Comparison of ENCODE assay signal across 8 mouse cellular contexts in the genomic region with DNA sequence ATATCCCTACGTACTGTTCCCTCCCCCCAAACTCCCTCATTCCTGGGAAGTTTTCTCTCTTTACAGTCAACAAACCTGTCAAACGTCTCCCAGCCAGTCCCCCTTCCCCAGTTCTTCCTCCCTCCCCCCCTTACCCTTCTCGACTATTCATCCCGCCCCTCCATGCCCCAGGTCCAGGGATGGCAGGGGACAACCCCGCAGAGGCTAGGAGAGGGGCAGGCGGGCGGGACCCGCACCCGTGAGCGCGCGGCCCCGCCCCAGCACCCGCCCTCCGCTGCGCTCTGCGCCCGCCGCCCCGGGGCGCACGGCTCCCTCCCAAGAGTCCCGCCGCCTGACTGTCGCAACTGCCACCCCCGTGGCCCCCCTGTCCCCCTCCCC. TPM values are rescaled to one million over a fixed set of nuclear protein-coding genes. Genes with fewer than 3 reads are reported as not detected.
DNase-seq lines count a peak whose midpoint lies in the region; ATAC-seq lines count a peak whose summit lies in the region.

No protein-coding gene starts in this region.

- H3K4me3 ChIP-seq in heart, embryonic 12.5 days = peak overlapping the region; percentile 55
- H3K4me3 ChIP-seq in brown adipose tissue, adult 24 weeks (ENCODE audit: insufficient read depth, low read depth, low read length) = peak overlapping the region; percentile 14; the same call in 1 of the 2 replicates
- H3K4me3 ChIP-seq in hindbrain, embryonic 15.5 days = peak overlapping the region; percentile 45
- peak overlapping the region; percentile 46 for H3K4me3 ChIP-seq in midbrain, embryonic 15.5 days

- peaks cover 29% of the 10 kb centered on the region for H3K4me1 ChIP-seq in heart, embryonic 12.5 days (replicated peaks)
- H3K4me1 ChIP-seq in brown adipose tissue, adult 24 weeks (ENCODE audit: control insufficient read depth, insufficient read depth, insufficient read length, low read length) = no peaks in the 10 kb centered on the region; the same call in 1 of the 2 replicates
- peaks cover 29% of the 10 kb centered on the region for H3K4me1 ChIP-seq in hindbrain, embryonic 15.5 days (replicated peaks)
- H3K4me1 ChIP-seq in midbrain, embryonic 15.5 days = peaks cover 33% of the 10 kb centered on the region

- H3K36me3 ChIP-seq in heart, embryonic 12.5 days = no peaks in the 10 kb centered on the region
- H3K36me3 ChIP-seq in hindbrain, embryonic 15.5 days = no peaks in the 10 kb centered on the region
- no peaks in the 10 kb centered on the region for H3K36me3 ChIP-seq in midbrain, embryonic 15.5 days (replicated peaks)

- H3K9ac ChIP-seq in heart, embryonic 12.5 days = peak overlapping the region; percentile 67
- peak overlapping the region; percentile 17 for H3K9ac ChIP-seq in hindbrain, embryonic 15.5 days
- peak overlapping the region; percentile 43; the same call in 1 of the 2 replicates for H3K9ac ChIP-seq in midbrain, embryonic 15.5 days

- peaks cover 90% of the 10 kb centered on the region for H3K27me3 ChIP-seq in heart, embryonic 12.5 days (replicated peaks)
- peaks cover 86% of the 10 kb centered on the region for H3K27me3 ChIP-seq in hindbrain, embryonic 15.5 days
- H3K27me3 ChIP-seq in midbrain, embryonic 15.5 days (replicated peaks) = peaks cover 86% of the 10 kb centered on the region

- H3K27ac ChIP-seq in heart, embryonic 12.5 days (ENCODE audit: poor library complexity, severe bottlenecking) = no peak overlapping the region
- H3K27ac ChIP-seq in brown adipose tissue, adult 24 weeks (replicated peaks; ENCODE audit: low read depth, low read length) = no peak overlapping the region
- H3K27ac ChIP-seq in hindbrain, embryonic 15.5 days (replicated peaks) = no peak overlapping the region
- H3K27ac ChIP-seq in midbrain, embryonic 15.5 days = no peak overlapping the region

- WGBS in heart, embryonic 12.5 days = 1% methylated on average over 21 of the region's 26 CpGs
- 4% methylated on average over 17 of the region's 26 CpGs for WGBS in hindbrain, embryonic 15.5 days
- WGBS in midbrain, embryonic 15.5 days = 1% methylated on average over 18 of the region's 26 CpGs

- H3K9me3 ChIP-seq in heart, embryonic 12.5 days (replicated peaks) = no peaks in the 10 kb centered on the region
- H3K9me3 ChIP-seq in hindbrain, embryonic 15.5 days = no peaks in the 10 kb centered on the region
- no peaks in the 10 kb centered on the region for H3K9me3 ChIP-seq in midbrain, embryonic 15.5 days

- peak overlapping the region; percentile 94 for H3K4me2 ChIP-seq in heart, embryonic 12.5 days
- peak overlapping the region; percentile 94 for H3K4me2 ChIP-seq in hindbrain, embryonic 15.5 days
- H3K4me2 ChIP-seq in midbrain, embryonic 15.5 days = peak overlapping the region; percentile 94

- no peak for DNase-seq in heart, adult 18-20 months
- no peak for DNase-seq in gastrocnemius, adult 18-20 months (ENCODE audit: low spot score)
- DNase-seq in frontal cortex, postnatal 14 days (ENCODE audit: low spot score in 2 of 2) = no peak
- DNase-seq in spleen, postnatal 4 days (ENCODE audit: low spot score in 2 of 2) = no peak

- no peak for ATAC-seq in heart, embryonic 12.5 days (ENCODE audit: insufficient number of reproducible peaks, low FRiP score)
- no peak for ATAC-seq in hindbrain, embryonic 15.5 days (ENCODE audit: low FRiP score, low read depth)
- no peak for ATAC-seq in midbrain, embryonic 15.5 days (replicated peaks)

RNA-seq across cellular contexts. Expression of a gene that starts 0.2 kb away (rescaled TPM):
- 0.41 and 1.3 TPM in 2 replicates for polyA plus RNA-seq in heart, embryonic 12.5 days (2016; fragmentation: Nextera tagmentation; extraction: Ambion mirVana)
- total RNA-seq in heart, adult 18-20 months (2021) = under 1 TPM; 0.18 to 0.30 TPM
- not detected in 2 replicates for polyA plus RNA-seq in brown adipose tissue, adult 24 weeks (2012; ENCODE audit: insufficient read depth, insufficient read length, missing spikeins)
- 4.7 and 7.0 TPM in 2 replicates for polyA plus RNA-seq in hindbrain, embryonic 15.5 days (2015; fragmentation: Nextera tagmentation; extraction: Ambion mirVana)
- 5.6 and 7.2 TPM in 2 replicates for polyA plus RNA-seq in midbrain, embryonic 15.5 days (2015; fragmentation: Nextera tagmentation; extraction: Ambion mirVana)
- under 1 TPM; 0.45 to 0.50 TPM for total RNA-seq in gastrocnemius, adult 18-20 months (2021)

RNA-seq across cellular contexts. Expression of a gene that starts 19.9 kb away (rescaled TPM):
- polyA plus RNA-seq in heart, embryonic 12.5 days (2016; fragmentation: Nextera tagmentation; extraction: Ambion mirVana) = 0.28 TPM in 1 of 2 replicates, not detected in the other
- not detected for total RNA-seq in heart, adult 18-20 months (2021)
- polyA plus RNA-seq in brown adipose tissue, adult 24 weeks (2012; ENCODE audit: insufficient read depth, insufficient read length, missing spikeins) = not detected in 2 replicates
- 0.57 and 0.69 TPM in 2 replicates for polyA plus RNA-seq in hindbrain, embryonic 15.5 days (2015; fragmentation: Nextera tagmentation; extraction: Ambion mirVana)
- polyA plus RNA-seq in midbrain, embryonic 15.5 days (2015; fragmentation: Nextera tagmentation; extraction: Ambion mirVana) = 0.34 and 0.37 TPM in 2 replicates
- total RNA-seq in gastrocnemius, adult 18-20 months (2021) = under 1 TPM; 0.11 to 0.14 TPM

RNA-seq across cellular contexts. Expression of a gene that starts 22.4 kb away (rescaled TPM):
- polyA plus RNA-seq in heart, embryonic 12.5 days (2016; fragmentation: Nextera tagmentation; extraction: Ambion mirVana) = 6.0 and 7.2 TPM in 2 replicates
- 1 to 10 TPM; 1.4 to 1.7 TPM for total RNA-seq in heart, adult 18-20 months (2021)
- 0.59 and 1.3 TPM in 2 replicates for polyA plus RNA-seq in brown adipose tissue, adult 24 weeks (2012; ENCODE audit: insufficient read depth, insufficient read length, missing spikeins)
- not detected in 2 replicates for polyA plus RNA-seq in hindbrain, embryonic 15.5 days (2015; fragmentation: Nextera tagmentation; extraction: Ambion mirVana)
- polyA plus RNA-seq in midbrain, embryonic 15.5 days (2015; fragmentation: Nextera tagmentation; extraction: Ambion mirVana) = not detected in 2 replicates
- total RNA-seq in gastrocnemius, adult 18-20 months (2021) = 100 to 1,000 TPM in 1 of 2 experiments, 10 to 100 TPM in 1; 75.0 to 102 TPM

RNA-seq across cellular contexts. Expression of a gene that starts 58.1 kb away (rescaled TPM):
- polyA plus RNA-seq in heart, embryonic 12.5 days (2016; fragmentation: Nextera tagmentation; extraction: Ambion mirVana) = 13.5 and 13.8 TPM in 2 replicates
- total RNA-seq in heart, adult 18-20 months (2021) = 10 to 100 TPM; 11.0 to 15.5 TPM
- 40.2 and 90.5 TPM in 2 replicates for polyA plus RNA-seq in brown adipose tissue, adult 24 weeks (2012; ENCODE audit: insufficient read depth, insufficient read length, missing spikeins)
- 3.3 TPM in 2 replicates for polyA plus RNA-seq in hindbrain, embryonic 15.5 days (2015; fragmentation: Nextera tagmentation; extraction: Ambion mirVana)
- polyA plus RNA-seq in midbrain, embryonic 15.5 days (2015; fragmentation: Nextera tagmentation; extraction: Ambion mirVana) = 2.4 and 3.3 TPM in 2 replicates
- 10 to 100 TPM; 55.7 to 57.8 TPM for total RNA-seq in gastrocnemius, adult 18-20 months (2021)

Comparison
In these comparisons a context has a peak if more than half of its experiments do, and no peak if none do; other contexts are left out.
1. H3K9ac ChIP-seq: peak in every context shown above with its lines; median percentile 67 in heart, embryonic 12.5 days; 43 in midbrain, embryonic 15.5 days; 17 in hindbrain, embryonic 15.5 days.